Mouse (Mus musculus) testis, adult 2 months (tissue): ENCODE data around the gene Atp6v0a1. TPM values are rescaled to one million over a fixed set of nuclear protein-coding genes. Genes with fewer than 3 reads are reported as not detected.
A peak's percentile ranks its signal among the peaks of the same experiment; 100 is the strongest.

Experiments used
- H3K27ac ChIP-seq: fragments of 200-500 bp; 2 replicates; pipeline ENCODE4 v1.5.1; 2012; ENCODE audit warnings: low read depth, low read length; ENCODE audit not compliant: control insufficient read depth, insufficient read depth
- H3K27me3 ChIP-seq: fragments of 200-500 bp; 2 replicates; pipeline ENCODE4 v1.6.1; 2012; ENCODE audit warnings: mild to moderate bottlenecking, low read length, moderate library complexity; ENCODE audit not compliant: control insufficient read depth, insufficient read depth
- H3K36me3 ChIP-seq: fragments of 200-500 bp; 2 replicates; pipeline ENCODE4 v1.6.1; 2012; ENCODE audit warnings: mild to moderate bottlenecking, low read length; ENCODE audit not compliant: control insufficient read depth, insufficient read depth
- H3K4me1 ChIP-seq: fragments of 200-500 bp; 2 replicates; pipeline ENCODE4 v1.6.1; 2012; ENCODE audit warnings: low read length; ENCODE audit not compliant: control insufficient read depth, insufficient read depth
- H3K4me3 ChIP-seq: fragments of 200-500 bp; 2 replicates; pipeline ENCODE4 v1.5.1; 2012; ENCODE audit warnings: low read depth, mild to moderate bottlenecking, low read length, moderate library complexity, mixed read lengths; ENCODE audit not compliant: control insufficient read depth
- CTCF ChIP-seq: fragments of 200-500 bp; IDR thresholded peaks from 2 replicates; pipeline ENCODE4 v1.5.1; 2012; ENCODE audit warnings: low read depth, mild to moderate bottlenecking, inconsistent platforms, low read length, moderate library complexity; ENCODE audit not compliant: control insufficient read depth, insufficient read depth, insufficient replicate concordance
- POLR2A ChIP-seq: fragments of 200-500 bp; IDR thresholded peaks from 2 replicates; pipeline ENCODE4 v1.6.1; 2012; ENCODE audit warnings: low read depth, mild to moderate bottlenecking, inconsistent platforms, low read length, moderate library complexity; ENCODE audit not compliant: control insufficient read depth
- polyA plus RNA-seq: library from polyadenylated mRNA; depleted of rRNA; stranded (reverse); fragments of >200 nt; gene quantifications from 2 replicates; pipeline ENCODE4 v1.2.3, GENCODE M21; 2012

The Atp6v0a1 gene
- polyA plus RNA-seq, 1 experiment, result 18.1 TPM

GRCm38 (mm10) chr11:101062165-101062884 is 53.1 kb downstream of the Atp6v0a1 start:
- H3K4me1 ChIP-seq, result peaks cover 21% of the 10 kb centered on the region
- H3K4me3 ChIP-seq, result no peak overlapping the region
- H3K27ac ChIP-seq, result peak overlapping the region; percentile 46
- H3K27me3 ChIP-seq, result no peaks in the 10 kb centered on the region
- no peak for TF ChIP-seq POLR2A
- no peak for TF ChIP-seq CTCF
- no peaks in the 10 kb centered on the region for H3K36me3 ChIP-seq

GRCm38 (mm10) chr11:101062971-101063675 is 53.9 kb downstream of the Atp6v0a1 start:
- H3K4me3 ChIP-seq, result no peak overlapping the region

GRCm38 (mm10) chr11:101063676-101064327 is 54.5 kb downstream of the Atp6v0a1 start:
- peaks cover 17% of the 10 kb centered on the region for H3K4me1 ChIP-seq

More at GRCm38 (mm10) chr11:101062971-101063675, 53.9 kb downstream of the Atp6v0a1 start:
- TF ChIP-seq POLR2A (no peak), CTCF (no peak)
- Histone ChIP-seq H3K27me3 (no peaks in the 10 kb centered on the region), H3K36me3 (no peaks in the 10 kb centered on the region), H3K4me1 (peaks cover 21% of the 10 kb centered on the region), H3K27ac (peak overlapping the region; percentile 76)

GRCm38 (mm10) chr11:101064462-101064861 is 55.2 kb downstream of the Atp6v0a1 start:
- TF ChIP-seq POLR2A (no peak), CTCF (no peak)
- H3K27me3 ChIP-seq, result no peaks in the 10 kb centered on the region
- H3K27ac ChIP-seq, result peak overlapping the region; percentile 76
- H3K4me1 ChIP-seq, result peaks cover 16% of the 10 kb centered on the region
- no peak overlapping the region for H3K4me3 ChIP-seq
- H3K36me3 ChIP-seq, result no peaks in the 10 kb centered on the region

More at GRCm38 (mm10) chr11:101063676-101064327, 54.5 kb downstream of the Atp6v0a1 start:
- Histone ChIP-seq H3K27me3 (no peaks in the 10 kb centered on the region), H3K36me3 (no peaks in the 10 kb centered on the region), H3K27ac (peak overlapping the region; percentile 76), H3K4me3 (no peak overlapping the region)
- TF ChIP-seq CTCF (no peak), POLR2A (no peak)

GRCm38 (mm10) chr11:101065002-101065401 is 55.8 kb downstream of the Atp6v0a1 start:
- TF ChIP-seq POLR2A (no peak), CTCF (no peak)
- Histone ChIP-seq H3K4me3 (no peak overlapping the region), H3K27me3 (no peaks in the 10 kb centered on the region), H3K4me1 (peaks cover 14% of the 10 kb centered on the region), H3K27ac (peak overlapping the region; percentile 82), H3K36me3 (no peaks in the 10 kb centered on the region)

- TF ChIP-seq CTCF (peak; percentile 94), POLR2A (peak; percentile 45; the same call in 1 of the 2 replicates)
- peak overlapping the region; percentile 40 for H3K27ac ChIP-seq
- peak overlapping the region; percentile 65 for H3K4me3 ChIP-seq
- H3K36me3 ChIP-seq, result no peaks in the 10 kb centered on the region
- no peaks in the 10 kb centered on the region for H3K27me3 ChIP-seq
- H3K4me1 ChIP-seq, result peaks cover 22% of the 10 kb centered on the region
Observed at GRCm38 (mm10) chr11:101066549-101067412, 57.5 kb downstream of the Atp6v0a1 start.
